Comparison of ENCODE assay signal across 7 mouse cellular contexts in the genomic region with DNA sequence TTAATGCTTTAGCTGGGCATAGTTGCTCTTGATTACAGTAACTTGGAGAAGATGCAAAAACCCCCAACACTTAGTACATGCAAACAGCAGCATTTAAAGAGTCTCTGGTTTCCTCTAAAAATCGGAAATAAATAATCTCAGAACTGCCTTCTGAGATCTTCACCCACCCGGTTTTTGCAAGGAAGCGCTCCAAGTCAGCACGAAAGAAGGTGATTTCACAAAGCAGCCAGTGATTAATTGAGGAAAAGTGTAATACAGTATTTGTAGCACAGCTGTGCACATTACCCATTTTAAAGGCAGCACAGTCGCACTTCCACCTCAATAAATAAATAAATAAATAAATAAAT. TPM values are rescaled to one million over a fixed set of nuclear protein-coding genes. Genes with fewer than 3 reads are reported as not detected.
DNase-seq lines count a peak whose midpoint lies in the region; ATAC-seq lines count a peak whose summit lies in the region.

No protein-coding gene starts in this region.

- 17% methylated on average over 5 of the region's 5 CpGs for WGBS in lung, embryonic 15.5 days
- WGBS in forebrain, embryonic 13.5 days = 6% methylated on average over 5 of the region's 5 CpGs
- 22% methylated on average over 5 of the region's 5 CpGs for WGBS in limb, embryonic 10.5 days
- 2% methylated on average over 5 of the region's 5 CpGs for WGBS in neural tube, embryonic 15.5 days

- ATAC-seq in lung, embryonic 15.5 days (ENCODE audit: borderline replicate concordance, extremely low read depth, low FRiP score, low TSS enrichment) = no peak
- no peak for ATAC-seq in forebrain, embryonic 13.5 days
- ATAC-seq in neural tube, embryonic 15.5 days (ENCODE audit: low FRiP score) = no peak

- peak overlapping the region; percentile 95 for H3K4me2 ChIP-seq in lung, embryonic 15.5 days
- H3K4me2 ChIP-seq in forebrain, embryonic 13.5 days = peak overlapping the region; percentile 72
- peak overlapping the region; percentile 67 for H3K4me2 ChIP-seq in neural tube, embryonic 15.5 days

- H3K9me3 ChIP-seq in lung, embryonic 15.5 days = no peaks in the 10 kb centered on the region
- no peaks in the 10 kb centered on the region for H3K9me3 ChIP-seq in forebrain, embryonic 13.5 days (replicated peaks)
- H3K9me3 ChIP-seq in limb, embryonic 10.5 days (replicated peaks) = no peaks in the 10 kb centered on the region
- H3K9me3 ChIP-seq in neural tube, embryonic 15.5 days (replicated peaks) = no peaks in the 10 kb centered on the region

- H3K9ac ChIP-seq in lung, embryonic 15.5 days = peak overlapping the region; percentile 11; the same call in 1 of the 2 replicates
- H3K9ac ChIP-seq in forebrain, embryonic 13.5 days = peak overlapping the region; percentile 90
- H3K9ac ChIP-seq in neural tube, embryonic 15.5 days (replicated peaks) = peak overlapping the region; percentile 100

- H3K4me3 ChIP-seq in lung, embryonic 15.5 days = peak overlapping the region; percentile 69
- peak overlapping the region; percentile 70 for H3K4me3 ChIP-seq in forebrain, embryonic 13.5 days
- peak overlapping the region; percentile 81 for H3K4me3 ChIP-seq in limb, embryonic 10.5 days
- H3K4me3 ChIP-seq in neural tube, embryonic 15.5 days (replicated peaks) = peak overlapping the region; percentile 87

- 0 out of 2 replicates have a peak overlapping the region, but pooled peaks have one; percentile 3 for H3K27ac ChIP-seq in lung, embryonic 15.5 days
- peak overlapping the region; percentile 97 for H3K27ac ChIP-seq in forebrain, embryonic 13.5 days
- peak overlapping the region; percentile 42; the same call in 1 of the 2 replicates for H3K27ac ChIP-seq in limb, embryonic 10.5 days
- H3K27ac ChIP-seq in neural tube, embryonic 15.5 days (replicated peaks) = peak overlapping the region; percentile 97

- H3K4me1 ChIP-seq in lung, embryonic 15.5 days = peaks cover 29% of the 10 kb centered on the region
- H3K4me1 ChIP-seq in forebrain, embryonic 13.5 days = peaks cover 33% of the 10 kb centered on the region
- peaks cover 33% of the 10 kb centered on the region for H3K4me1 ChIP-seq in limb, embryonic 10.5 days
- H3K4me1 ChIP-seq in neural tube, embryonic 15.5 days = peaks cover 34% of the 10 kb centered on the region

- no peak for DNase-seq in lung, postnatal 36 days
- no peak for DNase-seq in limb, embryonic 10.5 days (ENCODE audit: low spot score)
- DNase-seq in layer of hippocampus, postnatal 10 days (ENCODE audit: low spot score in 2 of 2) = no peak
- no peak for DNase-seq in T-cell, adult 2 months (ENCODE audit: low spot score)

- no peaks in the 10 kb centered on the region for H3K27me3 ChIP-seq in lung, embryonic 15.5 days
- H3K27me3 ChIP-seq in forebrain, embryonic 13.5 days = no peaks in the 10 kb centered on the region
- no peaks in the 10 kb centered on the region for H3K27me3 ChIP-seq in limb, embryonic 10.5 days (ENCODE audit: low read depth, poor library complexity, severe bottlenecking)
- no peaks in the 10 kb centered on the region for H3K27me3 ChIP-seq in neural tube, embryonic 15.5 days (replicated peaks)

- no peaks in the 10 kb centered on the region for H3K36me3 ChIP-seq in lung, embryonic 15.5 days
- peaks cover 10% of the 10 kb centered on the region for H3K36me3 ChIP-seq in forebrain, embryonic 13.5 days (ENCODE audit: poor library complexity, severe bottlenecking)
- peaks cover 11% of the 10 kb centered on the region for H3K36me3 ChIP-seq in limb, embryonic 10.5 days
- H3K36me3 ChIP-seq in neural tube, embryonic 15.5 days = no peaks in the 10 kb centered on the region

RNA-seq across cellular contexts. Expression of a gene that starts 2.9 kb away (rescaled TPM):
- polyA plus RNA-seq in lung, embryonic 15.5 days (2015; fragmentation: Nextera tagmentation; extraction: Ambion mirVana) = 24.1 and 24.8 TPM in 2 replicates
- polyA plus RNA-seq in forebrain, embryonic 13.5 days (2015; fragmentation: Nextera tagmentation; extraction: Ambion mirVana) = 76.6 and 81.6 TPM in 2 replicates
- polyA plus RNA-seq in limb, embryonic 10.5 days (2016; fragmentation: Nextera tagmentation; extraction: Ambion mirVana) = 20.8 and 32.7 TPM in 2 replicates
- polyA plus RNA-seq in neural tube, embryonic 15.5 days (2015; fragmentation: Nextera tagmentation; extraction: Ambion mirVana) = 119 and 134 TPM in 2 replicates
- 10 to 100 TPM; 71.6 to 72.5 TPM for total RNA-seq in layer of hippocampus, postnatal 10 days (2021)

Comparison
In these comparisons a context has a peak if more than half of its experiments do, and no peak if none do; other contexts are left out.
1. H3K27ac ChIP-seq: peak in every context shown above with its lines; median percentile 97 in forebrain, embryonic 13.5 days; 97 in neural tube, embryonic 15.5 days; 42 in limb, embryonic 10.5 days; 3 in lung, embryonic 15.5 days.
2. H3K9ac ChIP-seq: peak in every context shown above with its lines; median percentile 100 in neural tube, embryonic 15.5 days; 90 in forebrain, embryonic 13.5 days; 11 in lung, embryonic 15.5 days.